Mouse (Mus musculus): ENCODE results near the gene Mark4. TPM values are rescaled to one million over a fixed set of nuclear protein-coding genes. Genes with fewer than 3 reads are reported as not detected.

The Mark4 gene
- polyA plus RNA-seq, 1 experiment from 2014 or later, result 34.8 TPM

- in situ Hi-C loops (cut with MboI; ENCODE audit: low pct_unique_long_range_greater_than_20kb), result loop anchor here (5.0 kb wide), 1 partner anchor 33 kb away; the partner anchor contains the start of gene Exoc3l2
- CTCF ChIA-PET, result interaction anchor here (0.9 kb wide), 1 partner anchor 38 kb away, joined by 3 read pairs; no protein-coding TSS in a partner anchor
- TF ChIP-seq CTCF (IDR thresholded peaks at IDR 0.05), result no peak
- ATAC-seq, result no peak
- DNase-seq (ENCODE audit: low read depth, low spot score), result no peak
- H3K27me3 ChIP-seq, result no peaks in the 10 kb centered on the region
- POLR2A ChIA-PET, result no interaction called here
Observed at GRCm38 (mm10) chr7:19495521-19496213, 37.0 kb upstream of the Mark4 start.

GRCm38 (mm10) chr7:19494751-19495474 lies 36.3 kb upstream of the Mark4 start:
- DNase-seq (ENCODE audit: low read depth, low spot score) (no peak), ATAC-seq (no peak)
- no peak for TF ChIP-seq CTCF (IDR thresholded peaks at IDR 0.05)
- ChIA-PET CTCF (interaction anchor here (0.9 kb wide), 1 partner anchor 39 kb away, joined by 3 read pairs; no protein-coding TSS in a partner anchor), POLR2A (no interaction called here)
- no peaks in the 10 kb centered on the region for H3K27me3 ChIP-seq
- in situ Hi-C loops (cut with MboI; ENCODE audit: low pct_unique_long_range_greater_than_20kb), result loop anchor here (5.0 kb wide), 1 partner anchor 33 kb away; the partner anchor contains the start of gene Exoc3l2

GRCm38 (mm10) chr7:19491731-19492130 lies 33.1 kb upstream of the Mark4 start:
- ChIA-PET POLR2A (no interaction called here), CTCF (interaction anchor here (1.3 kb wide), 1 partner anchor 9 kb away, joined by 3 read pairs; no protein-coding TSS in a partner anchor)
- H3K27me3 ChIP-seq, result peaks cover 9% of the 10 kb centered on the region
- in situ Hi-C loops (cut with MboI; ENCODE audit: low pct_unique_long_range_greater_than_20kb), result no loop called here
- no peak for ATAC-seq
- TF ChIP-seq CTCF (IDR thresholded peaks at IDR 0.05), result no peak
- DNase-seq (ENCODE audit: low read depth, low spot score), result no peak

- in situ Hi-C loops (cut with MboI; ENCODE audit: low pct_unique_long_range_greater_than_20kb), result no loop called here
- ChIA-PET POLR2A (no interaction called here), CTCF (no interaction called here)
- TF ChIP-seq CTCF (IDR thresholded peaks at IDR 0.05), result no peak
- DNase-seq (ENCODE audit: low read depth, low spot score), result no peak
- no peak for ATAC-seq
- peaks cover 9% of the 10 kb centered on the region for H3K27me3 ChIP-seq
Observed at GRCm38 (mm10) chr7:19489525-19489924, 30.9 kb upstream of the Mark4 start.

GRCm38 (mm10) chr7:19486549-19486948 lies 27.9 kb upstream of the Mark4 start:
- POLR2A ChIA-PET, result no interaction called here
- in situ Hi-C loops (cut with MboI; ENCODE audit: low pct_unique_long_range_greater_than_20kb), result no loop called here
- no peak for TF ChIP-seq CTCF (IDR thresholded peaks at IDR 0.05)
- H3K27me3 ChIP-seq, result peaks cover 9% of the 10 kb centered on the region
- CTCF ChIA-PET, result no interaction called here
- DNase-seq (ENCODE audit: low read depth, low spot score) (no peak), ATAC-seq (no peak)

- POLR2A ChIA-PET, result no interaction called here
- DNase-seq (ENCODE audit: low read depth, low spot score), result no peak
- H3K27me3 ChIP-seq, result peaks cover 9% of the 10 kb centered on the region
- ATAC-seq, result no peak
- CTCF ChIA-PET, result no interaction called here
- in situ Hi-C loops (cut with MboI; ENCODE audit: low pct_unique_long_range_greater_than_20kb), result no loop called here
- no peak for TF ChIP-seq CTCF (IDR thresholded peaks at IDR 0.05)
Observed at GRCm38 (mm10) chr7:19485488-19485887, 26.9 kb upstream of the Mark4 start.

GRCm38 (mm10) chr7:19483281-19483680 lies 24.7 kb upstream of the Mark4 start:
- ATAC-seq (no peak), DNase-seq (ENCODE audit: low read depth, low spot score) (no peak)
- CTCF ChIA-PET, result no interaction called here
- in situ Hi-C loops (cut with MboI; ENCODE audit: low pct_unique_long_range_greater_than_20kb), result no loop called here
- POLR2A ChIA-PET, result no interaction called here
- TF ChIP-seq CTCF (IDR thresholded peaks at IDR 0.05), result no peak
- peaks cover 10% of the 10 kb centered on the region for H3K27me3 ChIP-seq

GRCm38 (mm10) chr7:19477624-19478384 lies 19.2 kb upstream of the Mark4 start:
- ChIA-PET POLR2A (interaction anchor here (0.8 kb wide), 1 partner anchor 12 kb away, joined by 4 read pairs; no protein-coding TSS in a partner anchor), CTCF (interaction anchor here (1.1 kb wide), 1 partner anchor 37 kb away, joined by 3 read pairs; no protein-coding TSS in a partner anchor)
- no peak for TF ChIP-seq CTCF (IDR thresholded peaks at IDR 0.05)
- DNase-seq (ENCODE audit: low read depth, low spot score) (no peak), ATAC-seq (no peak)
- peaks cover 40% of the 10 kb centered on the region for H3K27me3 ChIP-seq
- in situ Hi-C loops (cut with MboI; ENCODE audit: low pct_unique_long_range_greater_than_20kb), result no loop called here

GRCm38 (mm10) chr7:19477084-19477483 lies 18.5 kb upstream of the Mark4 start:
- ChIA-PET CTCF (interaction anchor here (1.1 kb wide), 1 partner anchor 38 kb away, joined by 3 read pairs; no protein-coding TSS in a partner anchor), POLR2A (interaction anchor here (0.6 to 0.8 kb wide), 2 partner anchors 12 to 66 kb away, joined by 3 to 4 read pairs; no protein-coding TSS in a partner anchor)
- in situ Hi-C loops (cut with MboI; ENCODE audit: low pct_unique_long_range_greater_than_20kb), result no loop called here
- DNase-seq (ENCODE audit: low read depth, low spot score) (no peak), ATAC-seq (no peak)
- TF ChIP-seq CTCF (IDR thresholded peaks at IDR 0.05), result no peak
- H3K27me3 ChIP-seq, result peaks cover 44% of the 10 kb centered on the region

- POLR2A ChIA-PET, result no interaction called here
- TF ChIP-seq CTCF (IDR thresholded peaks at IDR 0.05), result no peak
- in situ Hi-C loops (cut with MboI; ENCODE audit: low pct_unique_long_range_greater_than_20kb), result no loop called here
- peaks cover 58% of the 10 kb centered on the region for H3K27me3 ChIP-seq
- DNase-seq (ENCODE audit: low read depth, low spot score) (no peak), ATAC-seq (no peak)
- CTCF ChIA-PET, result interaction anchor here (1.1 kb wide), 2 partner anchors 8 to 137 kb away, joined by 3 to 4 read pairs; no protein-coding TSS in a partner anchor
Observed at GRCm38 (mm10) chr7:19473875-19474443, 15.3 kb upstream of the Mark4 start.
